Mouse (Mus musculus) embryonic facial prominence, embryonic 13.5 days (tissue): Measurements from ENCODE around the gene B230118H07Rik. TPM values are rescaled to one million over a fixed set of nuclear protein-coding genes. Genes with fewer than 3 reads are reported as not detected.
"Not testable (repeated sequence)": the region's sequence is repeated elsewhere in the genome, so short reads cannot be mapped to it uniquely, and the experiment has no call there.

ENCODE experiments used
- ATAC-seq: fragments of 200-750 bp; cut with Nextera tagmentation; 2 replicates; pipeline ENCODE4 v1.8.0; 2017; ENCODE audit warnings: low read depth; ENCODE audit not compliant: insufficient number of reproducible peaks, insufficient read depth, low FRiP score, low TSS enrichment
- H3K27ac ChIP-seq: fragments of 300-500 bp; sonication (generic); 2 replicates; pipeline ENCODE4 v1.5.1; 2015; ENCODE audit warnings: moderate library complexity, mild to moderate bottlenecking, inconsistent platforms
- H3K27me3 ChIP-seq: fragments of 300-500 bp; sonication (generic); 2 replicates; pipeline ENCODE4 v1.6.1; 2015; ENCODE audit warnings: mild to moderate bottlenecking, inconsistent platforms
- H3K36me3 ChIP-seq: fragments of 300-500 bp; sonication (generic); 2 replicates; pipeline ENCODE4 v1.6.1; 2015; ENCODE audit warnings: mild to moderate bottlenecking, inconsistent platforms
- H3K4me1 ChIP-seq: fragments of 300-500 bp; sonication (generic); 2 replicates; pipeline ENCODE4 v1.6.1; 2015; ENCODE audit warnings: inconsistent platforms
- H3K4me2 ChIP-seq: fragments of 300-500 bp; sonication (generic); 2 replicates; pipeline ENCODE4 v1.6.1; 2015; ENCODE audit warnings: moderate library complexity, mild to moderate bottlenecking, inconsistent platforms
- H3K4me3 ChIP-seq: fragments of 300-500 bp; sonication (generic); 2 replicates; pipeline ENCODE4 v1.5.1; 2015; ENCODE audit warnings: mild to moderate bottlenecking, inconsistent platforms
- H3K9ac ChIP-seq: fragments of 300-500 bp; sonication (generic); 2 replicates; pipeline ENCODE4 v1.6.1; 2015; ENCODE audit warnings: mild to moderate bottlenecking, inconsistent platforms
- H3K9me3 ChIP-seq: fragments of 300-500 bp; sonication (generic); 2 replicates; pipeline ENCODE4 v1.6.1; 2016; ENCODE audit warnings: inconsistent platforms
- WGBS: fragments of 180-500 bp; shearing (Covaris S2); methylation state at CpG from one replicate; pipeline ENCODE4 v1.1.7; 2015; ENCODE audit warnings: mixed read lengths; 5-methylcytosine and 5-hydroxymethylcytosine counted together
- polyA plus RNA-seq: library from polyadenylated mRNA; unstranded; fragments of >200 nt; fragmentation: Nextera tagmentation; extraction: Ambion mirVana; gene quantifications from 2 replicates; pipeline ENCODE4 v1.2.1, GENCODE M21; 2015

Gene B230118H07Rik
- polyA plus RNA-seq, 1 experiment from 2014 or later = 68.3 TPM

GRCm38 (mm10) chr2:101548866-101549265, 100.5 kb downstream of the B230118H07Rik start:
- no peak overlapping the region for H3K27ac ChIP-seq
- H3K4me2 ChIP-seq = no peak overlapping the region
- peaks cover 2% of the 10 kb centered on the region; the same call in 1 of the 2 replicates for H3K4me1 ChIP-seq
- 83% methylated on average over 6 of the region's 6 CpGs for WGBS
- no peaks in the 10 kb centered on the region for H3K9me3 ChIP-seq
- no peak for ATAC-seq
- no peaks in the 10 kb centered on the region for H3K27me3 ChIP-seq
- H3K36me3 ChIP-seq = no peaks in the 10 kb centered on the region
- H3K4me3 ChIP-seq = no peak overlapping the region
- no peak overlapping the region for H3K9ac ChIP-seq

GRCm38 (mm10) chr2:101545593-101545992, 103.7 kb downstream of the B230118H07Rik start:
- Histone ChIP-seq H3K4me3 (no peak overlapping the region), H3K36me3 (no peaks in the 10 kb centered on the region), H3K4me2 (no peak overlapping the region), H3K9me3 (no peaks in the 10 kb centered on the region), H3K27me3 (no peaks in the 10 kb centered on the region), H3K27ac (no peak overlapping the region), H3K9ac (no peak overlapping the region), H3K4me1 (peaks cover 2% of the 10 kb centered on the region; the same call in 1 of the 2 replicates)
- WGBS = 88% methylated on average over 2 of the region's 2 CpGs
- no peak for ATAC-seq

- 47% methylated on average over 8 of the region's 8 CpGs for WGBS
- no peaks in the 10 kb centered on the region for H3K36me3 ChIP-seq
- no peak overlapping the region for H3K4me2 ChIP-seq
- H3K4me3 ChIP-seq = no peak overlapping the region
- no peaks in the 10 kb centered on the region for H3K9me3 ChIP-seq
- H3K9ac ChIP-seq = no peak overlapping the region
- peaks cover 2% of the 10 kb centered on the region; the same call in 1 of the 2 replicates for H3K4me1 ChIP-seq
- no peak for ATAC-seq
- H3K27ac ChIP-seq = no peak overlapping the region
- H3K27me3 ChIP-seq = no peaks in the 10 kb centered on the region
These were observed 105.5 kb downstream of the B230118H07Rik start for GRCm38 (mm10) chr2:101543704-101544417.

GRCm38 (mm10) chr2:101536887-101537286, 112.4 kb downstream of the B230118H07Rik start:
- ATAC-seq, H3K36me3 ChIP-seq: not testable (repeated sequence)

GRCm38 (mm10) chr2:101533741-101534140, 115.6 kb downstream of the B230118H07Rik start:
- no peak for ATAC-seq

More at GRCm38 (mm10) chr2:101536887-101537286, 112.4 kb downstream of the B230118H07Rik start:
- not testable (repeated sequence) for H3K4me1 ChIP-seq, H3K4me2 ChIP-seq, H3K27ac ChIP-seq, H3K4me3 ChIP-seq, H3K27me3 ChIP-seq, H3K9ac ChIP-seq, H3K9me3 ChIP-seq
- 76% methylated on average over 6 of the region's 6 CpGs for WGBS

GRCm38 (mm10) chr2:101525503-101526381, 123.6 kb downstream of the B230118H07Rik start:
- H3K4me1 ChIP-seq = no peaks in the 10 kb centered on the region
- no peak overlapping the region for H3K4me2 ChIP-seq
- no peaks in the 10 kb centered on the region for H3K36me3 ChIP-seq
- no peak overlapping the region for H3K4me3 ChIP-seq
- no peak for ATAC-seq
- H3K27ac ChIP-seq = no peak overlapping the region
- H3K27me3 ChIP-seq = no peaks in the 10 kb centered on the region
- H3K9ac ChIP-seq = no peak overlapping the region
- H3K9me3 ChIP-seq = no peaks in the 10 kb centered on the region
- 70% methylated on average over 6 of the region's 6 CpGs for WGBS

More at GRCm38 (mm10) chr2:101533741-101534140, 115.6 kb downstream of the B230118H07Rik start:
- Histone ChIP-seq H3K9ac (no peak overlapping the region), H3K36me3 (no peaks in the 10 kb centered on the region), H3K9me3 (no peaks in the 10 kb centered on the region), H3K4me1 (no peaks in the 10 kb centered on the region), H3K27ac (no peak overlapping the region), H3K4me2 (no peak overlapping the region), H3K27me3 (no peaks in the 10 kb centered on the region), H3K4me3 (no peak overlapping the region)
- 15% methylated on average over 2 of the region's 2 CpGs for WGBS

GRCm38 (mm10) chr2:101525091-101525490, 124.2 kb downstream of the B230118H07Rik start:
- Histone ChIP-seq H3K36me3 (no peaks in the 10 kb centered on the region), H3K27ac (no peak overlapping the region), H3K4me2 (no peak overlapping the region), H3K27me3 (no peaks in the 10 kb centered on the region), H3K9me3 (no peaks in the 10 kb centered on the region), H3K9ac (no peak overlapping the region), H3K4me1 (no peaks in the 10 kb centered on the region), H3K4me3 (no peak overlapping the region)
- 90% methylated on average over 4 of the region's 4 CpGs for WGBS
- ATAC-seq = no peak

- no peak overlapping the region for H3K4me3 ChIP-seq
- no peaks in the 10 kb centered on the region for H3K4me1 ChIP-seq
- no peak for ATAC-seq
- no peaks in the 10 kb centered on the region for H3K36me3 ChIP-seq
- H3K27me3 ChIP-seq = no peaks in the 10 kb centered on the region
- WGBS = 80% methylated on average over 1 of the region's 1 CpGs
- H3K4me2 ChIP-seq = no peak overlapping the region
- H3K27ac ChIP-seq = no peak overlapping the region
- H3K9me3 ChIP-seq = no peaks in the 10 kb centered on the region
- no peak overlapping the region for H3K9ac ChIP-seq
These were observed 128.8 kb downstream of the B230118H07Rik start for GRCm38 (mm10) chr2:101520503-101520902.

GRCm38 (mm10) chr2:101519928-101520327, 129.4 kb downstream of the B230118H07Rik start:
- 83% methylated on average over 1 of the region's 1 CpGs for WGBS
- Histone ChIP-seq H3K9me3 (no peaks in the 10 kb centered on the region), H3K4me2 (no peak overlapping the region), H3K4me3 (no peak overlapping the region), H3K9ac (no peak overlapping the region), H3K27ac (no peak overlapping the region), H3K4me1 (no peaks in the 10 kb centered on the region), H3K27me3 (no peaks in the 10 kb centered on the region), H3K36me3 (no peaks in the 10 kb centered on the region)
- no peak for ATAC-seq
